Mouse (Mus musculus) C3H10T1/2 (cell line): ENCODE measurements around the gene Abhd4. TPM values are rescaled to one million over a fixed set of nuclear protein-coding genes. Genes with fewer than 3 reads are reported as not detected.

Source experiments
- polyA plus RNA-seq, 2 experiments: library from polyadenylated mRNA; unstranded; fragments of >200 nt; fragmentation: generic; extraction: Trizol; gene quantifications; one replicate each; pipeline ENCODE4 v1.2.1; 2012; ENCODE audit warnings: missing spikeins in 2 of 2

Gene Abhd4
- polyA plus RNA-seq: 10 to 100 TPM; 27.5 to 79.6 TPM

GRCm38 (mm10) chr14:54253741-54254291, at the start of gene Abhd4, which contains the start of gene Dad1:
Gene Abhd4 (plus strand): TSS chr14:54254188.
Gene Dad1 (minus strand): TSS chr14:54254104.

GRCm38 (mm10) chr14:54284839-54285238, 30.9 kb downstream of the Abhd4 start, which contains the start of gene Olfr49:
Gene Olfr49 (minus strand): TSS chr14:54284939.

Other genes starting within 250 kb of the Abhd4 start
- 100 to 1,000 TPM; 272 to 352 TPM for gene Dad1, start 84 bp upstream of the Abhd4 start, polyA plus RNA-seq
- gene Olfr49, start 30.8 kb downstream of the Abhd4 start, polyA plus RNA-seq: not detected
- gene Oxa1l, start 106.6 kb downstream of the Abhd4 start, polyA plus RNA-seq: 10 to 100 TPM; 66.8 to 70.6 TPM
- gene Slc7a7, start 163.6 kb downstream of the Abhd4 start, polyA plus RNA-seq: 1 to 10 TPM in 1 of 2 experiments, under 1 TPM in 1; 0.19 to 1.9 TPM
- 100 to 1,000 TPM; 362 to 381 TPM for gene Mrpl52, start 172.7 kb downstream of the Abhd4 start, polyA plus RNA-seq
- gene Mmp14, start 177.4 kb downstream of the Abhd4 start, polyA plus RNA-seq: 100 to 1,000 TPM in 1 of 2 experiments, 10 to 100 TPM in 1; 33.7 to 322 TPM
- 10 to 100 TPM; 33.4 to 60.8 TPM for gene Lrp10, start 209.9 kb downstream of the Abhd4 start, polyA plus RNA-seq
- under 1 TPM in 1 of 2 experiments, not detected in 1; 0.18 TPM for gene Rem2, start 221.9 kb downstream of the Abhd4 start, polyA plus RNA-seq